Mouse (Mus musculus) layer of hippocampus, postnatal 10 days (tissue): ENCODE data around the gene Clmn. TPM values are rescaled to one million over a fixed set of nuclear protein-coding genes. Genes with fewer than 3 reads are reported as not detected.

Experiments used
- DNase-seq, 2 experiments: peaks; one replicate each; pipeline ENCODE4 v3.0.0; 2021; ENCODE audit warnings: low spot score in 2 of 2
- total RNA-seq, 2 experiments: library from RNA; stranded (reverse); gene quantifications; 2 replicates each; pipeline ENCODE4 v1.2.3; 2021

Gene Clmn
- total RNA-seq, 2 experiments from 2014 or later, result 42.3 to 43.7 TPM

DNA sequence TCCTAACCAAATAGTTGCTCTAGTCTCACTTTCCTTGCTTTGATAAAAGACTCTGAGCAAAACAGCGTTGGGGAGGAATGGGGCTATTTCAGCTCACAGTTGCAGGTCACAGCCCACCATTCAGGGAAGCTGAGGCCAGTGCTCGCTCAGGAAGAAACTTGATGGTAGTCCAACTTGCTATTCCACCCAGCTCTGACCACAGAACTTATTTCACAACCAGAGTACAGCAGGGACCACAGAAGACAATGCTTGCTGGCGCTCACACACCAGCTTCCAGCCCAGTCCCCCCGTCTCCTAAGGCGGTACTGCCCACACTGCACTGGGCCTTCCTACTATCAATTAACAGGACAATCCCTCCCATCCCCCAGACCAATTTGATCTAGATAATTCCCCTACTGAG is 149.4 kb downstream of the Clmn start:
- no peak for DNase-seq

Other genes with a start within 250 kb of the Clmn start
- gene Dicer1, start 113.1 kb downstream of the Clmn start, total RNA-seq, result 10 to 100 TPM; 63.3 to 65.4 TPM
- under 1 TPM; 0.73 to 0.80 TPM for gene Syne3, start 144.7 kb upstream of the Clmn start, total RNA-seq
- 10 to 100 TPM; 62.2 to 76.7 TPM for gene Glrx5, start 167.6 kb upstream of the Clmn start, total RNA-seq